Mouse (Mus musculus) liver (tissue): Measurements from ENCODE around the gene Arl6ip5.

Experiments used
- DNase-seq: peaks from one replicate; pipeline ENCODE4 v3.0.0-alpha.2; 2020; ENCODE audit warnings: mixed read lengths

Gene Arl6ip5

DNA sequence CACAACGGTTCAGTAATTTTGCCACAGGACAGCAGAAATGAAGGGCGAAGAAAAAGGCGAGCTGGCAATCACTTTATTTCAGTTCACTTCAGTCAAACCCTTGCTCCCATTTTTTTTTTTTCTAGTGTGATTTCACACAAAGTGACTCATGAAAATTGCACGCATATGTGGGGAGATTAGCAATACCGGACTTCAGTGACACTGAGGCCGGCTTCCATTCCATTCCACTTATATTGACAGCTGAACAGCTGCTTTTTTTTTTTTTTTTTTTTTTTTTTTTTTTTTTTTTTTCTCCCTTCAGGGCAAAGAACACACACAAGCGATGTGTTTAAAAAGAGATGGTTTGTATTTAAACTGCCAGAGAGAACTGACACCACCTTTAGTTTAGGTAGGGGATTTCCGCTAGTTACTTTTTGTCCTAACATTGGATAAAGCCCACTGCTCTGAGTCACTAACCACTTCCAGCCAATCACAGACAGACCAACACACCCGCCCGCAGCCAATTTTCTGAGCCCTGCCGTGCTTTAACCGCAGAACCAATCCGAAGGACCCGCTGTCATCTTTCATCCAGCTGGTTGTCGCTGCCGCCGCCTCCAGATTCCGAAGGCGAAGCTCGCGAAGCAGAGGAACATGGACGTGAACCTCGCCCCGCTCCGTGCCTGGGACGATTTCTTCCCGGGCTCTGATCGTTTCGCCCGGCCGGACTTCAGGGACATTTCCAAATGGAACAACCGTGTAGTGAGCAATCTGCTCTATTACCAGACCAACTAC lies at the start of gene Arl6ip5:
Gene Arl6ip5, plus strand, starts transcription at position 499 of the 771 bp plus-strand sequence.
- DNase-seq, result peak; percentile 91

DNA sequence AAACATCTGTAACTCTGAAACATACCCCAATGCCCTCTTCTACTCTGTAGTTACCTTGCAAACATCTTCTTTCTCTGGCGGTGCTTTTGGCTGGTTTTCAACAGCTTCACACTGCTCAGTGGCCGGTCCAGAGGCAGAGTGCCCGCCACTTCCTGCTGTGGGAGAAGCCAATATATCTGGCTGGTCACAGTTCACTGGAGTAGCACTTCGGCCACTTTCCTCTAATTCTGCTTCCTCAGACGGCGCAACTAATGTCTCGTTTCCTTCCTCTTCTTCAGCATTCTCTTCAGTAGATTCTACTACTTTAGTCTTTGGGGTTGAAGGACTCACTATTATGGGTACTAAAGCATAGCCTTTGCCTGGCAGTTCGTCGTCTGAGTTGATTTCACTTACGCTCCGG lies 34.8 kb upstream of the Arl6ip5 start:
- no peak for DNase-seq

DNA sequence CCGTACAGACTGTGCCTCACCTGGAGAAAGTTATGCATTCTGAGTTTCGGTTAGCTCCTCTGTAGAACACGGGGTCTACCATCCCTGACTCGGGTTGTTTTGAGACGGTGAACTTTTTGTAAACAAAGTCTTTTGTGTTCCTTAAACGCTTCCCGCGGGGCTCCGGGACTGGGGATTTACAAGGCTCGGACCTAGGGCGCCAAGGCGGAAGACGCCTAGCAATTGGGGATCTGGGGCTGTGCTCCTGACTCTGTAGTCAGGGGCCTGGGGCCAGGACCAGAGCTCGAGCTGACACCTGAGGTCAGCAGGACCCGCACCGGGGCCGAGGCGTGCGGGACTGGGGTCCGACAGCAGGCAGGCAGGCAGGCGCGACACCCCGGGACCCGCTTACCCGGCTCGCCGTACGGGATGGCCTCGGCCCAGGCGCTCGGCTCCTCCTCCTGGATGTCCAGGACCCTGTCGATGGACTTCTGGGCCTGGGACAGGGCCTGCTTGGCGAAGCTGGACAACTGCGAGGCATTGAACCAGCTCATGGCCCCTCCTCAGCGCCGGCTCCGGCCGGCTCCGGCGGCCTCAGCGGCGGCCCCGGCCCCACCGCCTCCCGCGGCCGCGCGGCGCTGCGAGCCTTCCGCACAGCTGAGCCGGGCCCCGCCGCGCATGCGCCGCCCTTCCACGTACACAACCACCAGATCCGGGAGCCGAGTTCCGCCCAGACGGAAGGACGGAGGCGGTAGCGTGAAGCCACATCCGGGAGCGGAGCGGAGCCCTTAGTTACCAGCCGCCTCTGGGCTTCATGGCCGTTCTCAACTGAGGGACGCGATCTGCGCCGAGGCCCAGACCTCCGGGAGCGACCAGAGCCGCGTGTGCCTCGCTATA lies 31.8 kb upstream of the Arl6ip5 start, which contains the start of gene Tmf1:
Gene Tmf1, minus strand, starts transcription at position 632 of the 876 bp plus-strand sequence.
- peak; percentile 98 for DNase-seq

DNA sequence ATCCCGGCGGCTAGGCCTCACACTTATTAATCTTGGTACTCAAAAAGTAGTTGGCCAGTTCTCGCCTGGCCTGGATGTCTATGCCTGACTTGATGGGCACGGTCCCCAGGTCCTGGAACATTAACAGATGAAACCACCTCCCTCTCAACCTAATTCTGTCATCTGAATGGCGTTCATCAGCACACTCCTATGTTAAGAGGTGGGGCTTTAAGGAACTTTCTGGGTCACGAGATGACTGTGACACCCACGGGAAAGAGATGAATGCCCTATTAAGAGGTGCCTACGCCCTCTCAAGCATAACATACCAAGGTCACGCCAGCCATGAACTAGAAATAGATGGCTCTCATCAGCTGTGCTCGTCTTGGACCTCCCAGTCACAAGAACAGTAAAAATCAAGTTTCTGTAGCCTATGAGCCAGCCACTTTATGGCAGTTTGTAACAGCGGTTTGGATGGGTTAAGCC lies 31.1 kb upstream of the Arl6ip5 start:
- no peak for DNase-seq

DNA sequence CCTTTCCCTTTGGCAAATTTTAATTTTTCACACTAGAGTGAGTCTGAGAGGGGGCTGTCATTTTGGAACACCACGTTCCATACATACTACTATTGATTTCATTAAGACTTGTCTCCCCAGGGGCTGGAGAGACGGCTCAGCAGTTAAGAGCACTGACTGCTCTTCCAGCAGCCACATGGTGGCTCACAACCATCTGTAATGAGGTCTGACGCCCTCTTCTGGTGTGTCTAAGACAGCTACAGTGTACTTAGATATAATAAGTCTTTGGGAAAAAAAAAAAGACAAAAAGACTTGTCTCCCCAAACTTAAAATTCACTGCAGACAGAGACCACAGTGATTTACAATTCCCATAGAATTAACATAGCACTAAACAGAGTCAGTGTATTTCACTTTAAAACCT lies 10.1 kb upstream of the Arl6ip5 start:
- DNase-seq, result no peak

DNA sequence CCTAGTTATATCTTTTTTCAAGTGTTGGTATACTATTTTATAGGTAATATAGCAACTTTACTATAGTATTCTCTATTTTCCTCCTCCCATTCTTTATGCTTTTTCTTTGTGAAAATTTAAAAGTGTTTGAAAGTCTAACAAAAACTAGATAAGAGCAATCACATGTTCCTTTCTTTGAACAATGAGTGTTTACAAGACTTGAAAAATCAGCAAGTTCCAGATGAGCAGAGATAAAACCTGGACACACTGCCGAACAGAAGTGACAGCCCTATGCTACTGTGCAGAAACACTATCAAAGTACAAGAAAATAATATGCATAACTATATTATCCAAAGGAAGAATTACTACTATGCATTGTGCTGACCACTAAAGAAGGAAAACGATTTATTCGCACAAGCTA lies 8.0 kb upstream of the Arl6ip5 start:
- no peak for DNase-seq

DNA sequence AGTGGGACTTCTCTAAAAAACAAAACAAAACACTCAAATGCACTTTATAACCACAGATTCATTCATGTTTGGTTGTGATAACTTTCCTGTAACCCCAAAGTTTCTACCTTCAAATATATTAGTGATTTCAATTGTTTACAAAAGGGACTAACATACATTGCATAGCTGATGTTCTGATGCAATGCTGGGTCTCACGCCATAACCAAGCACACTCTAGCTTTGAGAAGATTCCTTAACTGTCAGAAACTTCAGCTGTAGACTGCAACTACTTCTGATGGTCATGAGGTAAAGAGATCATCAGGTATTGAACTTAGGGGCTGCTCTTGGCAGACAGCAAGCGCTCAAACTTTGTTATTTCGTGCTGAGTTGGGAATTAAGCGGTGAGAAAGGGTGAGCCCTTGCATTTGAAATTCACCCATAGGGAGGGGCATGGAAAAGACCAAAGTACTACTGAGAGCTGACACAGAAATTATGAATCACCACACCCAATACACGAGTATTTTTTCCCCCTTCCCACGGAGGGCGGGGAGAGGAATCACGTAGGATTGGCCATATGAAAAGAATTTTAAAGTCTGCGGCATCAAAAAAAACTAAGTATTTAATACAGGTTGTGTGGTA lies 6.1 kb upstream of the Arl6ip5 start:
- peak; percentile 7 for DNase-seq

DNA sequence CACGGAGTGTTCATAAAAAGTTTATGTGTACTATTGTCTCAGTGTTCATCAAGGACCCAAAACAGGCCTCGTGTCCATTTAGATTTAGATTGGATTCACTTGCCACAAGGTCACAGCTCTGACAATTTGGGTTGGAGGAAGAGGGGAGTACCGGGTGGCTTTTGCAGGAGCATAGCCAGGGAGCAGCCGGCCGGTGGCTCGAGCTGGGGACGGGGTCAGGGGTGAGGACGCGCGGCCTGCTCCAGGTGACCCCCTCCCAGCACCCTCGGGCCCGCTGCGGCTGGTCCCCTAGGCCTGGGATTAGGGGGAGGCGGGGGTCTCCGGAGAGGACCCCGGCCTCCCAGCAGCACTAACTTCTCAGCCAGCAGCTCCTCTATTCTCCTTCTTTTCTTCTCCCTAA lies 5.5 kb upstream of the Arl6ip5 start:
- peak; percentile 51 for DNase-seq

DNA sequence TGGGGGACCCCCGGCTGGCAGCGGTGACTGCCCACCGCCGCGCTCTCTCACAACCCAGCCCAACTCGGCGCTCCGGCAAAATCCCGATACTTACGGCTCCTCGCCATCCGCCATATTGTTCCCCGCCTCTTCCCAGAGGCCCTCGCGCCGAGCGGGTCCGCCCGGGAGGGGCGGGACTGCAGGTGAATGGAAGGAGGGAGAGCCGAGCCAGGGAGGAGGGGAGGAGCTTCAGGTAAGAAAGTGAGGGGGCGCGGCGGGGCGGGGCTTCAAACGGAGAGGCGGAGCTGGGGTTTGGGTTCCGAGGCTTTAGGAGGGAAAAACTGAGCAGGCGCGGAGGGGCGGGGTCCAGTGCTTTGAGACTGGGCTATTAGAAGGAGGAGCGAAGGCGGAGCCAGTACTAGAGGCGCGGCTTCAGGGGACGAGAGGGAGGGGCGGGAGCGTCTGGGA lies 5.0 kb upstream of the Arl6ip5 start, which contains the start of gene Uba3:
Gene Uba3, minus strand, starts transcription at position 209 of the 447 bp plus-strand sequence.
- peak; percentile 100 for DNase-seq

DNA sequence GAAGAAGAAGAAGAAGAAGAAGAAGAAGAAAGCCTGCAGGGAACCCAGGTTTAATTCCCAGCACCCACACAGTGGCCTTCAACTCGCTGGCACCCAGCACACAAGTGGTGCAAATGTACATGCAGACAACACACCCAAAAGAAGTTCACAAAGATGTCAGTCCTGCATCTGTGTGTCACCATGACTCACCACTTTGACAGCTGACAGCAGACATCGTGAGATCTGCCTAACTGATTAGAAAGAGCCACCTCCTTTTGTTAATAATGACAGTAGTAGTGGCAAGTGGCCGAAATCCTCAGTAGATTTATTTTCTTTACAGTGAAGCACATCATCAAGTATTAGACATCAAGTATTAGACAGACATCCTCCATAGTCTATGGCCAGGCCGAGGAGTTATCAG lies 3.4 kb upstream of the Arl6ip5 start:
- DNase-seq, result peak; percentile 35

DNA sequence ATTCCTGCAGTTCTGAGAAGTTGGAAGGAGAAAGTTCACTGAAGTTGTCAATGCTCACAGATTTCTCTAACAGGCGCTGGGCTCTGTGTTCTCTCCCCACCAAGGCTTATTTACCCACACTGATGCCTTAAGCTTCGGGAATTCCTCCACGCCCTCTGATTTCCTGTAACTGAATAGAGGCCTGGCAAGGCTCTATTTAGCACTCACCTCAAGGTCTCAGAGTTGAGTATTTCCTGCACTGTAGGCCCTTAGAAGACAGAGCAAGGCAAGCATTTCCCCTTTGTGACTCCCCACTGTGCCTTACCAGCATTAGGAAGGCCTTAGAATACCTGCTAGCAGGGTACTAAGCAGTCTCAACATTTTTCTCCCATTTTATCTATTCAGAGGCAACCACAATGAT lies 2.1 kb upstream of the Arl6ip5 start:
- DNase-seq, result no peak

DNA sequence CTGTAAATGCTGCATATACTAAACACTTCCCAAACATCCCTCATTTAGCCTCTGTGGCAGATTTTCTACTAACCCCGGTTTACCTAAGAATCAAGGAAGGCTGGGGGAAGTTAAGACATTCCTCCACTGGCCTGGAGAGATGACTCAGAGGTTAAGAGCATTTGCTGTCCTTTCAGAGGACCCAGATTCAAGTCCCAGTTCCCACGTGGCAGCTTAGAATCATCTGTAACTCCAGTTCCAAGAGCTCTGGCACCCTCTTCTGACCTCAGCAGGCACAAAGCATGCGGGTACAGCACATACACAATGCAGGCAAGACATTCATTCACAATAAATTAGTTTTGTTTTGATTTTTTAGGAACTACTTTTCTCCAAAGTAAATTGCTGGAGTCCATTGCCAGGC lies 1.3 kb upstream of the Arl6ip5 start:
- no peak for DNase-seq

DNA sequence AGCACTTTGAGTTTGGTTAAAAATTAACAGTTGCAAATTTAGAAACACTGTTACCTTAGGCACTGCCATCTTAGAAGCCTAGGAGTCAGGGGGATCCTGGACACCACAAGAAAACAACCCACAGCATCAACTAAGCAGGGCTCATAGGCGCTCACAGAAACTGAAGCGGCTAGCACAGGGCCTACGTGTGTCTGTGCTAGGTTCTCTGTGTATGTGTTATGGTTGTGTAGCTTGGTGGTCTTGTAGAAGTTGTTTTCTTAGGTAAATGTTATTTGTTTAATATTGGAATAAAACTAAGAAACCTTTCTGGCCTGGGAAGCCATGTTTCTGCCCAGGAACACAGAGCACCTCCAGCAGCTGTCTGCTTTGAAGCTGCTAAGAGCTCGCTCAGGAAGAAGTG lies 738 bp upstream of the Arl6ip5 start:
- DNase-seq, result no peak

DNA sequence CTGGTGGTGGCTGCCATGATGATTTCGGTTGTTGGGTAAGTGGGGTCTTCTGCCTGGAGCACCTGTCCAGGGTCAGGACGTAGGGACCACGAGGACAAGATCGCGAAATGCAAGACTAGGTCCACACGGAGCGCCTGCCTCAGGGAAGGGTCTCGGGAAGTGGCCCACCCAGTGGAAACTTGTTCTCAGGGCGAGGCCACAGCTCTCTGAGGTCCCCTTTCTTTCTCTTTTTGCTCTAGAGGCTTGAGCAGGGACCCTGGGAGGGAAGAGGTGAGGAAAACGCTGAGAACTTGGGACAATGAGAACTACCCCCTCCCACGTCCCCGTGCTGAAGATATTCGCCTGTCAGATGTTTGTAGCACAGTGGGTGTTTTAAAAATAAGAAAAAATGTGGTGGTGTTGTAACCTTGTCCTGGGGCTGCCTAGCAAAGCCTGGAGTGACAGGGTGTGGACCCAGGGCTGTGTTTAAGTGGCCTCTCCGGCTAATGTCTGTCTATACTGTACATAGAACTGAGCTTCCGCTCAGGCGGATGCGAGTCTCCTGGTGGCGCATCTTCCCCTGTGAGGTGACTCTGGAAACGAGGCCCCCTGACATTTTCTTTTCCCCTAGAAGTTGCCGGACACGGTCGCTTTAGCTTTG lies 593 bp downstream of the Arl6ip5 start:
- DNase-seq, result peak; percentile 72

DNA sequence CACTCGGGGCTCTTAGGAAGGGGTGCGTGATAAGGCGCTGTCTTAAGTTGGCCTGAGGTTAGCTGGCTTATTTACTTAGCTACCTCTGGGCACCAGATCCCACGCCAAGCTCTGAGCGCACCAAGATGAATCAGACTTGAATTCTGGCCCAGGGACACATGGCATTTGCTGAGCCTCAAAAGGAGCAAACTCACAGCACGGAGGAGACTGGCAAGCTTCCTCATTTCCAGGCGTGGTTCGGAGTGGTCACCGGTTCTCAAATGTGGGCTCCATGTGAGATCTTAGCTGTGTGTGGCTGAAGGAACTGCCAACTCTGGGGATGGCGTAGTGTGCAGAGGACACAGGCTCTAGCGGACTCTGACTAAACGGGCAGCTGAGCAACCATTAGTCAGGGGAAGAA lies 1.5 kb downstream of the Arl6ip5 start:
- peak; percentile 40 for DNase-seq

DNA sequence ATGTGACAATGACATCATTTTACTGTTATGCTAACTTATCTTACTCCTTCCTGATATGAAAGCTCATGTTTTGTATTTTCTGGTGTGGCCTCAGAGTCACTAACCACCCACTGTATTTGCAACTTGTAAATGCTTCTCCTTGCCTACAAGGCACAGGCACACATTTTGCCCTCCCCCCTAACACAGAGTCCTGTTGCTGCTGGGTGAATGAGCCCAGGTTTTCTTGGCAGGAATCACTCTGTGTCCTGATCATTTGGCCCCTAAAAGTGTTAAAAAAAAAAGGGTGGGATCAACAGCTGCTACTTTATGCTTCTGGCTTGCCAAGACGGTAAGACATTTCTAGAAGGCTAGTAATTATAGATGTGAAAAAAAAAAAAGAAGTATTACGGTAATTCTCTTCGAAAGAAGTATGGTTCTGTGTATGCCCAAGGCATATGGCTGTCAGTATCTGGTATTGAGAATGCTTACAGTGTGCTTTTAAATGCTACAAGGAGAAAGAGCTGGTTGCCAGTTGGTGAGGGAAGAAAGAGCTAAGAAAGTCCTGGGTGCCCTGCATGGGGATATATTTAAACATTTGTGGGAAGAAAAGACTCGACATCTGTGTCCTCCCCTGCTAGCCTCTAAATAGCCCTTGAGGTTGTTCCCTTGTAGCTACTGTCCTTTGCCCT lies 5.8 kb downstream of the Arl6ip5 start:
- DNase-seq, result no peak

DNA sequence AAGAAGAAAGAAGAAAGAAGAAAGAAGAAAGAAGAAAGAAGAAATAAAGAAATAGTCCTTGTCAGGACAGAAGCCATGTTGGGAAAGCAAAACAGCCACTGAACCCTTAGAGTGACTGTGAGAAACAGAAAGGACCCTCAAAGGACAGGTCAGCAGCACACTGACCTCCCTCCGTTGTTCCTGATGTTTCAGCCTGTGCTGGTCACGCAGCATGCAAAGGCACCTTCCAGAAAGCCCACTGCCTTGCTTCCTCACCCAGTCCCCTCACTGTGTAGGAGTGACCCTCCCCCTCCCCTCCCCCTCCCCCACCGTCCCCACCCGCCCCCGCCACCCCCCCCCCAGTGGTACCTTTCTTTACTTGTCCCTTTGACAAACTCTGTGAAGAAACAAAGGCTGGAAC lies 10.2 kb downstream of the Arl6ip5 start:
- DNase-seq, result no peak

DNA sequence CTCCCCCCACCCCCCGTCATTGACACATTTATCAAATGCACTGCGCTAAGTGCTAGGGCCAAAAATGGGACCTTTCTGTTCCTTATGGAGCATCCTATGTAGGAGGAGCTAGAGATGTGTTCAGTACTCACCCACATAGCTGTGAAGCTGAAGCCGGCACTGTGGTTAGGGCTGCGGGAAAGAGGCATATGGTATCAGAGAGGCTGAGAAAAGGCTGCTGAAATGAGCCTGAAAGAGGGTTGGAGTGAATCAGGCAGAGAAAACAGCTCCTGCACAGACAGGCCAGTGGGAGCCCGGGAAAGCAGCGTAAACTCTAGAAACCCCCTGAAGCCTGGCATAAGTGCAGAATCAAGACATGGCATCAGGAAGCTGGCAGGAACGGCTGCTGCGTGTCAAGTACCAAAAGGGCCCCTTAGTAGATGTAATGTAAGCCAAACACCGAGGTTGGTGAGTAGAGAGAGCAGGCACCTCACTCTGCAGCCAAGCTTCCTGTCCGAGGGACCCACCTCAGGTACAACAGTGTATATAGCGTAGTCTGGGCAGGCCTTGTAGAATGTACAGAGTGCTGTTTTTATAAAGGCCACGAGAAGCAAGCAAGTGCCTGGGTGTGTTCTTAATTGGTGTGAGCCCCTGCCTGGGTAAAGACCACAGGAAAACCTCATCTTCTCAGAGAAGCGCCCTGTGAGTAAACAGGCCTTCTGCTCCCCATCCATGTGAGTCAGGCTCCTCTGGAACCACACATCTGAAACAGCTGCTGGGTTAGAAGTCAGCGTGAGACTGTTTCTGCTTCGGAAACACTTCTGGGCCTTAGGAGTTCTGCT lies 10.9 kb downstream of the Arl6ip5 start:
- no peak for DNase-seq

DNA sequence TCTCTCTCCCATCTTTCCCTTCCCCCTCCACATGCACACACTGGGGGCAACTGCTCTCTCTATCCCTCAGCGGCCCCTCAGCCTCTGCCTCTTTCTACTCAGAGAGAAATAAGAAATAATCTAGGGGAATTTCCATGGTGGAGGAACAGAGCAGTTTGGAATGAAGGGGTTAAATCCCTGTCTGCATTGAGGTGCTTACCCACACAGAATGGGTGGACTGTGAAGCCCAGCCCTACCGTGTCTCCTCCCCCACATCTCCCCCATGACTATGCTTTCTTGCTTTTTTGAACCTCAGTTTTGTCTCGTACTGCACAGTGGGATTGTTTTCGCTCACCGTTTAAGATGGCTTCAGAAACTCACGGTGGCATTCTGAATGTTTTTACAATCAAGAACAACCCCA lies 11.8 kb downstream of the Arl6ip5 start:
- DNase-seq, result no peak

DNA sequence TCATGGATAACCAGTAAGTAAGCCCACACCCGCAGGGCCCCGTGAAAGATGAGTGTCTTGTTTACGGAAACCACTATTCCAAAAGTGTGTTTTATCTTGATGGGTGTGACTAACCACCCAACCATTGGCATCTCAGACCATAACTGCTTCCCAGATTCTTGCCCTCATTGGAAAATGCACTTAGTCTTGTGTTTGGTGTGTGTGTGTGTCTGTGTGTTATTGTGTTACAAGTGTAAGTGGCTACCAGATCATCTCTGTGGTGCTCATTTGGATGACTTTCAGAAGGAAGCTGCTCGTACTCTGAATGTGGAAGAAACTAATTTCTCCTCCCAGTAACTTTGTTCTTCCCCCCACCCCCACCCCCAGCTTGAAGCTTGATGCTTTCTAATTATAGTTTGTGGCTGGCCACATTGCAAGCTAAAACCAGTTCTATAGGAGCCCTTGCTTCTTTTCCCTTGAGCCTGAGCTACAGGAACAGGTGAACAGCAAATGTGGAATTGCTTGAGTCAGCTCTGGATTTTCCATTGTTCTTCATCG lies 12.5 kb downstream of the Arl6ip5 start:
- peak; percentile 35 for DNase-seq

DNA sequence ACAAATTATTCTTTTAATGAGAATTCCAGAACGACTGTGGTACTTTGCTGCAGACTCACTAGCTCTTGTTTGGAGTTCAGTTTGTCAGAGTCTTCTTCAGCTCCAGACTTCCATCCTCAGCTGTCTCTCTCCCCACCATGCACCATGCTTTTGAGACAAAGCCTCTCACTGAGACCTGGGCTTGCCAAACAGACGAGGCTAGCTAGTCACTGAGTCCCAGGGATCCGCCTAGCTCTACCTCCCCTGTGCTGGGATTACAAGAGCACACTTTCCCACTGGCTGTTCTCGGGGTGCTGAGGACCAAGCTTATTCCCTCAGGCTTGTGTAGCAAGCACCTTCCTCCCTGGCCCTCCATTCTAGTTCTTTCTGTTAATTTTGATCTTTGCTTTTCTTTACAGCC lies 13.1 kb downstream of the Arl6ip5 start:
- DNase-seq, result no peak
